Mouse (Mus musculus): ENCODE data around the gene Napepld. TPM values are rescaled to one million over a fixed set of nuclear protein-coding genes. Genes with fewer than 3 reads are reported as not detected.

Gene Napepld
- 6.0 and 7.6 TPM in 2 replicates for polyA plus RNA-seq (2015; fragmentation: Nextera tagmentation; extraction: Ambion mirVana)

DNA sequence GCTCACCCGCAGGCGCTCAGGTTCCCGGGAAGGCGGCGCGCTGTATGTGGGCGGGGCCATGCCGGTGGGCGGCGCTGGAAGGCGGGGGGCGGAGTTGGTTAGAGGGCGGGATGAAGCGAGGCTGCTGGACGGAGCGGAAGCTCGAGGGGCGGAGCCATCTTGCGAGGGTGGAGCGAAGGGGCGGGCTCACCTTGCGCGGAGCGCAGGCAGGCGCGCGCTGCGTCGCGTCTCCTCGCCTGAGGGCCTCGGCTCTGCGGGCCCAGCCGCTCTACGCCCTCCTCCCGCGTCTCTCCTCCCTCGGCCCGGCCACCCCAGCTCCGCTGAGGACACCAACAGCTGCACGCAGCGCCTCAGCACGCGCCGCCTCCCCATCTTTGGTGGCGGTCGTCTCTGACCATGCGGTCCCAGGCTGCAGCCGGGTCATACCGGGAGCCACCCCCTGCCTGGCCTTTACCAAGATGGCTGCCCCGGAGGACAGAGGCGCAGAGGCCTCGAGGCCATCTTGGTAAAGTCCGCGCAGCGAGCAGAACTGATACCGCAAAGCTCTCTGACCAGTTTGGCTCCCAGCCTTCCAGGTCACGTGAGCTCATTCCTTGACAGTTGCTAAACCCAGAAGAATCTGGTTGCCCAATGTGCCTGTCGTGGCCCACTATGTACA, at the start of gene Napepld:
Napepld (minus strand) TSS at position 46 of the 658 bp plus-strand sequence.
- no peaks in the 10 kb centered on the region for H3K27me3 ChIP-seq
- H3K9me3 ChIP-seq (replicated peaks): 0 out of 2 replicates have a peak, but pooled peaks cover 2% of the 10 kb centered on the region
- H3K4me1 ChIP-seq: peaks cover 10% of the 10 kb centered on the region
- peak within 1 kb of the TSS; percentile 92 for H3K27ac ChIP-seq
- under 1% methylated on average over 48 of the region's 59 CpGs for WGBS
- H3K36me3 ChIP-seq: no peaks in the 10 kb centered on the region
- peak within 1 kb of the TSS; percentile 55 for H3K4me3 ChIP-seq (replicated peaks)
- H3K9ac ChIP-seq: peak within 1 kb of the TSS; percentile 60
- peak; percentile 99 for ATAC-seq (replicated peaks; ENCODE audit: low FRiP score)
- H3K4me2 ChIP-seq: peak within 1 kb of the TSS; percentile 77

DNA sequence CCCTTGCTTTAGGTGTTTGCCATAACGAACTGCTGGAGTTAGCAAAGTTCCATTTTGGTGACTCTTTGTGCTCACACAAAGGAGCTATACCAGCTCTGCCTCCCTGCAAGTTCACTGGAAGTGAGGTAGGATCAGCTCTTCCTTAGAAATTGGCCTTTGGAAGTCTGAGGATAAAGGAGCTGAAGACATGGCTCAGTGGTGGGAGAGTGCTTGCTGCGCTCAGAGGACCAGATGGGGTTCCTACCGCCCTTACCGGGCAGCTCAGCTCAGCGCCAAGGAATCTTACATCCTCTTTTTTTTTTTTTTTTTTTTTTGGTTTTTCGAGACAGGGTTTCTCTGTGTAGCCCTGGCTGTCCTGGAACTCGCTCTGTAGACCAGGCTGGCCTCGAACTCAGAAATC, 44.8 kb upstream of the Napepld start:
- ATAC-seq (replicated peaks; ENCODE audit: low FRiP score): no peak
- Histone ChIP-seq H3K4me1 (no peaks in the 10 kb centered on the region), H3K36me3 (peaks cover 100% of the 10 kb centered on the region), H3K27me3 (no peaks in the 10 kb centered on the region), H3K27ac (no peak overlapping the region), H3K9ac (no peak overlapping the region), H3K4me3 (replicated peaks) (no peak overlapping the region), H3K4me2 (no peak overlapping the region), H3K9me3 (replicated peaks) (no peaks in the 10 kb centered on the region)
- 94% methylated on average over 8 of the region's 8 CpGs for WGBS

DNA sequence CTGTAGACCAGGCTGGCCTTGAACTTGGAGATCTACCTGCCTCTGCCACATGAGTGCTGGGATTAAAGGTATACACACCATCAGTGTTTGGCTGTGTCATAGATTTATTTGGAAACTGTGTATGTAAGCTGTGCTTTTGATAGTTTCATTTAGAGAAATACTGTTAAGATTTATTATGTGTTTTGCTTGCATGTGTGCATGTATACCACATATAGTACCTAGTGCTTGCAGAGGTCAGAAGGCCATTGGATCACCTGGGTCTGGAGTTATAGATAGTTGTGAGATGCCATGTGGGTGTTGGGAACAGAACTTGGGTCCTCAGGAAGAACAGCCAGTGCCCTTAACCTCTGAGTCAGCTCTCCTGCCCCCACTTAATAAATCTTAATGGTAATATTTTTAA, 43.5 kb upstream of the Napepld start:
- Histone ChIP-seq H3K9me3 (replicated peaks) (no peaks in the 10 kb centered on the region), H3K4me3 (replicated peaks) (no peak overlapping the region), H3K4me1 (no peaks in the 10 kb centered on the region), H3K36me3 (peaks cover 98% of the 10 kb centered on the region), H3K27me3 (no peaks in the 10 kb centered on the region), H3K9ac (no peak overlapping the region), H3K27ac (no peak overlapping the region), H3K4me2 (no peak overlapping the region)
- ATAC-seq (replicated peaks; ENCODE audit: low FRiP score): no peak

DNA sequence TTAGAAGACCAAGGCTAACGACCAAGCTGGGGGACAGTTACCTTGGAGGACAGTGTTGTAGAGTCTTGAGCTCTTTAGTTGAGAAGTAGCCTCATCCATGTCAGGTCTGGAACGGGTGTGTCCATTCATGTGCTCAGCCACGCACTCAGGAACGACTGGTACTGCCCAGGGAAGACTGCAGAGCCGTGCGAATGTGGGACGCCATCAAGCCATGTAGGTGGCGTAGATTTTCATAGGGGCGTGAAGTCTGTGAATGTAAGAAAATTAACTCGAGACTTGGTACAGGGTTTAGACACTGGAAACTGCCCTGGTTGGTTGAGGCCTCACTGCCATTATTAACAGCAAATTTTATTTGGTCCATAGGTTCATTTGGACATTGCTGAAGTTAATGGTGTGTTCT, 42.4 kb upstream of the Napepld start:
- H3K4me1 ChIP-seq: peaks cover 2% of the 10 kb centered on the region; the same call in 1 of the 2 replicates
- no peaks in the 10 kb centered on the region for H3K9me3 ChIP-seq (replicated peaks)
- H3K9ac ChIP-seq: no peak overlapping the region
- H3K27ac ChIP-seq: no peak overlapping the region
- no peak for ATAC-seq (replicated peaks; ENCODE audit: low FRiP score)
- 96% methylated on average over 10 of the region's 10 CpGs for WGBS
- no peak overlapping the region for H3K4me3 ChIP-seq (replicated peaks)
- H3K27me3 ChIP-seq: no peaks in the 10 kb centered on the region
- peaks cover 96% of the 10 kb centered on the region for H3K36me3 ChIP-seq
- no peak overlapping the region for H3K4me2 ChIP-seq

DNA sequence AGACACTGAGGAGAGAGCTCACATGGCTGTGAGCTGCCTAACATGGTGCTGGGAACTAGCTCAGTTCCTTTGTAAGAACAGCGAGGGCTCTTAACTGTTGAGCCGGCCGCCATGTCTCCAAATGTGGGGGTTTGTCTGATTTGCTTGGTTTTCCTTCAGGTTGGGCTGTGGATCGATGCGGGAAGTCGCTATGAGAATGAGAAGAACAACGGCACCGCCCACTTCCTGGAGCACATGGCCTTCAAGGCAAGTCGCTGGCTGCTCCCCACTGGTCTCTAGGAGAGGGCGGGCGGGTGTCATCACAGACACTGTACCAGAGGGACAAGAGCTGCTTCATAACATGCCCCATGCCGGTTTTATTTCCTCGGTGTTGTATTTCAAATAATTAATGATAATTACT, 38.7 kb upstream of the Napepld start:
- no peak for ATAC-seq (replicated peaks; ENCODE audit: low FRiP score)
- peaks cover 14% of the 10 kb centered on the region for H3K4me1 ChIP-seq
- H3K4me3 ChIP-seq (replicated peaks): no peak overlapping the region
- WGBS: 88% methylated on average over 13 of the region's 13 CpGs
- H3K4me2 ChIP-seq: no peak overlapping the region
- no peak overlapping the region for H3K27ac ChIP-seq
- no peak overlapping the region for H3K9ac ChIP-seq
- H3K9me3 ChIP-seq (replicated peaks): no peaks in the 10 kb centered on the region
- no peaks in the 10 kb centered on the region for H3K27me3 ChIP-seq
- H3K36me3 ChIP-seq: peaks cover 60% of the 10 kb centered on the region

DNA sequence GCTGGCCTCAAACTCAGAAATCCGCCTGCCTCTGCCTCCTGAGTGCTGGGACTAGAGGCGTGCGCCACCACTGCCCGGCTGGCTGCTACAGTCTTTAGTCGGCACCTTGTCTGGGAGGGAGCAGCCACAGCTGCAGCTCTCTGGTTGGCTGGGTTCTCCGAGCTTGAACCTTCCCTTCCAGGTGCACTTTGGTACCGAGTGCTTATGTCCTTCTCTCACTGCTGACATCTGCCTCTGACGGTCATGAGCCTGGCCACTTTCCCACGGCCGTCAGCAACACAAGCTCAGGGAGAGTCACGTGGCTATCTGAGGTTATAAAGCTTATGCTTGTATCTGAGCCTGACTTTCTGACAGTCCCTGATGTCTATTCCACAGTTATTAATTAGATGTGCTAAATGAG, 37.9 kb upstream of the Napepld start:
- Histone ChIP-seq H3K4me3 (replicated peaks) (no peak overlapping the region), H3K4me1 (peaks cover 14% of the 10 kb centered on the region), H3K27ac (no peak overlapping the region), H3K36me3 (peaks cover 52% of the 10 kb centered on the region), H3K9me3 (replicated peaks) (no peaks in the 10 kb centered on the region), H3K4me2 (no peak overlapping the region), H3K27me3 (no peaks in the 10 kb centered on the region), H3K9ac (no peak overlapping the region)
- no peak for ATAC-seq (replicated peaks; ENCODE audit: low FRiP score)
- WGBS: 85% methylated on average over 11 of the region's 11 CpGs

DNA sequence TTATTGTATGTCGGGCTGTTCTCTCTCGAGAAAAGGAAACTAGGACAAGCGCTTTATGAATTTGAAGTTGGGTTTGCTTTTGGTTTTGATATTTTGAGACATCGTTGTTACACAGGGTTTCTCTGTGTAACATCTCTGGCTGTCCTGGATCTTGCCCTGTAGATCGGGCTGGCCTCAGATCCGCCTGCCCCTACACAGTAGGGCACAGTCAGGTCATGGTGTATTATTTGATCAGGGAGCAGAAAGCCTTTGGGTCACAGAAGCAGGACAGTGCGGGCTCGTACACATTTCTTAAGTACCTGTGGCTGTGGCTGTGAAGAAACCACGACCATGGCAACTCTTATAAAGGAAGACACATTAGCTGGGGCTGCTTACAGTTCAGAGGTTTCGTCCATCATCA, 36.4 kb upstream of the Napepld start:
- Histone ChIP-seq H3K4me1 (peaks cover 14% of the 10 kb centered on the region), H3K9me3 (replicated peaks) (no peaks in the 10 kb centered on the region), H3K9ac (peak overlapping the region; percentile 89), H3K27ac (no peak overlapping the region), H3K4me2 (peak overlapping the region; percentile 67), H3K27me3 (no peaks in the 10 kb centered on the region), H3K36me3 (peaks cover 37% of the 10 kb centered on the region), H3K4me3 (replicated peaks) (peak overlapping the region; percentile 99)
- no peak for ATAC-seq (replicated peaks; ENCODE audit: low FRiP score)
- WGBS: 15% methylated on average over 10 of the region's 10 CpGs

DNA sequence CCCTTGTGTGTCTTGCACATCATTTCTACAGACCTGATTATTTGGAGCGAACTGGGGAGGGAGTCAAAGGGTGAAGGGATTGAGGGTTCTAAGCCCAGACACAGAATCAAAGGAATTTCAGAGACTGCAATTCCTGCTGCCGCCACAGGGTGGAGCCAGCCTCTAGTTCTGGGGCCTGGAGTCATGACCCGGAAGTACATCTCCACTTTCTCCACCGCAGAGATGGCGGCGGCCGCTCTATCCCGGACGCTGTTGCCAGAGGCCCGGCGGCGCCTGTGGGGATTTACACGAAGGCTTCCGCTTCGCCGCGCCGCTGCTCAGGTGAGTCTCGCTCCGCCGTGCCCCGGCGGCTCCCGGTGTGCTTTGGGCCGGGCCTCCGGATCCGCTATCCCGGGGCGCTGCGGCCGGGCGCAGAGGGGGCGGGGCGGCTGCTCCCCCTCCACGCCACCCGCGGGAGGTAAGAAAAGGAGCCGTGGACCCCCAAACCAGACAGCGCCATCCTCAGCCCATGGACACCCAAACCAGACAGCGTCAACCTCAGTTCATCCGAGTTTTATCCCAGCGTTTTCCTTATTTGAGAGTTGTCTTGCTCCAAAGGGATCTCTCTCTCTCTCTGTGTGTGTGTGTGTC, 35.9 kb upstream of the Napepld start, which contains the start of gene Pmpcb:
Pmpcb (plus strand) TSS at position 186 of the 630 bp plus-strand sequence.
- H3K36me3 ChIP-seq: peaks cover 32% of the 10 kb centered on the region
- H3K27ac ChIP-seq: peak within 1 kb of the TSS; percentile 88
- peak; percentile 83 for ATAC-seq (replicated peaks; ENCODE audit: low FRiP score)
- H3K4me1 ChIP-seq: peaks cover 18% of the 10 kb centered on the region
- peak within 1 kb of the TSS; percentile 89 for H3K9ac ChIP-seq
- H3K9me3 ChIP-seq (replicated peaks): no peaks in the 10 kb centered on the region
- H3K27me3 ChIP-seq: no peaks in the 10 kb centered on the region
- peak within 1 kb of the TSS; percentile 99 for H3K4me3 ChIP-seq (replicated peaks)
- H3K4me2 ChIP-seq: peak within 1 kb of the TSS; percentile 67
- under 1% methylated on average over 41 of the region's 42 CpGs for WGBS

DNA sequence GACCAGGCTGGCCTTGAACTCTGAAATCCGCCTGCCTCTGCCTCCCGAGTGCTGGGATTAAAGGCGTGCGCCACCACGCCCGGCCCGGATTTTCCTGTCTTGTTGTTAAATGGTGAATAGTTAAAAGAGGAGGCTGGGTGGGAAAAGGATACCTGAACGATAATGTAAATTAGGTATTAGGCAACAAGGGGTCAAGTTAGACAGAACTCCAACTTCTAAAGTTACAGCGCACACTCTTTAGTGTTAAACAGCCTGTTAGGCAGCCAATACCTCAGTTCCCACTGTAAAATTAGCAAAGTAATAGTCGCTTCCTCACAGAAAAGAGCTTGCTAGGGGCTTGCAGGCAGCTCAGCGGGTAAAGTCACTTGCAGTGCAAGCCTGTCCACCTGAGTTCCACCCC, 34.9 kb upstream of the Napepld start:
- WGBS: 90% methylated on average over 11 of the region's 11 CpGs
- Histone ChIP-seq H3K27ac (no peak overlapping the region), H3K4me2 (no peak overlapping the region), H3K4me1 (peaks cover 18% of the 10 kb centered on the region), H3K9me3 (replicated peaks) (no peaks in the 10 kb centered on the region), H3K9ac (no peak overlapping the region), H3K4me3 (replicated peaks) (no peak overlapping the region), H3K27me3 (no peaks in the 10 kb centered on the region), H3K36me3 (peaks cover 22% of the 10 kb centered on the region)
- no peak for ATAC-seq (replicated peaks; ENCODE audit: low FRiP score)

DNA sequence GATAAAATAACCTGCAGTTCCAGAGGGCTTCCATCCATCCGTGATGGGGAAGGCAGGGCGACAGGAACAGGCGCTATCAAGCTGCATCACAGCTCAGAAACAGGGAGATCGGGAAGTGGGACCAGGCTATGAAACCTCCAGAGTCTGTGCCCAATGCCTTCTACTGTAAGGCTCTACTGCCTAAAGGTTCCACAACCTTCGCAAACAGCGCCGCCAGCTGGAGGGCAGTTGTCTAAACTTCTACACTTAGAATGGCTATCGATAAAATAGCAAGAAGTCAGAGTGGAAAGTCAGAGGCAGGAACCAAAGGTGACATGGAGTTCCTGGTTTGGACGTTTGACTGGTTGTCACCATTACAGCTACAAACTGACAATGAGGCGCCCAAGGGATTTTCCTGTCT, 34.4 kb upstream of the Napepld start:
- H3K36me3 ChIP-seq: peaks cover 20% of the 10 kb centered on the region
- no peaks in the 10 kb centered on the region for H3K27me3 ChIP-seq
- H3K9ac ChIP-seq: no peak overlapping the region
- H3K4me2 ChIP-seq: peak overlapping the region; percentile 36; the same call in 1 of the 2 replicates
- no peak overlapping the region for H3K27ac ChIP-seq
- H3K9me3 ChIP-seq (replicated peaks): no peaks in the 10 kb centered on the region
- peaks cover 18% of the 10 kb centered on the region for H3K4me1 ChIP-seq
- H3K4me3 ChIP-seq (replicated peaks): peak overlapping the region; percentile 23
- ATAC-seq (replicated peaks; ENCODE audit: low FRiP score): no peak
- WGBS: 32% methylated on average over 10 of the region's 10 CpGs

DNA sequence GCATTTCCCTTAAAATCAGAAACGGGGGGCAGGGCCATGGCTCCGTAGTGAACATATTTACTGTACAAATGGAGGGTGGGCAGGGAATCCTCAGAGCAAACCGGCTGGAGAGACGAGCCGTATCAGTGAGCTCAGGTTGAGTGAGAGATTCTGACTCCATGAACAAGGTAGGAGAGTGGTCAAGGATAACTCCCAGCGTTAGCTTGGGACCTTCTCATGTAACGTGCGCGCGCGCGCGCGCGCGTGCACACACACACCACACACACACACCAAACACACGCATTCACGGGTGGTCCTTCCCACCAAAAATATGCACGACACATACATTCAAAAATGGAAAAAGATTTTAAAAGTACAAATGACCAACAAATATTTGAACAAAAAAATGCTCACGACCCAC, 33.9 kb upstream of the Napepld start:
- ATAC-seq (replicated peaks; ENCODE audit: low FRiP score): no peak
- Histone ChIP-seq H3K4me3 (replicated peaks) (peak overlapping the region; percentile 23), H3K9me3 (replicated peaks) (no peaks in the 10 kb centered on the region), H3K4me2 (peak overlapping the region; percentile 36; the same call in 1 of the 2 replicates), H3K4me1 (peaks cover 18% of the 10 kb centered on the region), H3K9ac (no peak overlapping the region), H3K36me3 (peaks cover 15% of the 10 kb centered on the region), H3K27me3 (no peaks in the 10 kb centered on the region), H3K27ac (no peak overlapping the region)
- 79% methylated on average over 20 of the region's 20 CpGs for WGBS

DNA sequence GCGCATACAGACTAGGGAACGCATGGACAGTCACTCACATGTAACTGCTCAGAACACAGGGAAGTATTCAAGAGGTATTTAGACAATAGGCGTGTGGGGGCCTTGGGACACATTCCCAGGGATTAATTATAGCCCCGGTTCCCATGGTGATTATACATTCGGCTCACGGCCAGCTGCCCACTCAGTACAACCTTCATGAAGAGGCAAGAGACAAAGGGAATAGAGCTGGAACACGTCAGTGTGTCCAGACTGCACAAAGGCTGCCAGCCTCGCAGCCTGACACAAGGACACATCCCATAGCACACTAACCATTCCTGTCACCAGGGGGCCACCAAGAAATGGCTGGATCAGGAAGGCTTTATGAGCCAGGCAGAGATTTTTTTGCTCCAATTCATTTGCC, 31.7 kb upstream of the Napepld start:
- no peaks in the 10 kb centered on the region for H3K27me3 ChIP-seq
- no peak overlapping the region for H3K4me2 ChIP-seq
- H3K36me3 ChIP-seq: no peaks in the 10 kb centered on the region
- H3K4me3 ChIP-seq (replicated peaks): no peak overlapping the region
- H3K27ac ChIP-seq: peak overlapping the region; percentile 61; the same call in 1 of the 2 replicates
- H3K9me3 ChIP-seq (replicated peaks): no peaks in the 10 kb centered on the region
- peaks cover 9% of the 10 kb centered on the region for H3K4me1 ChIP-seq
- H3K9ac ChIP-seq: no peak overlapping the region
- ATAC-seq (replicated peaks; ENCODE audit: low FRiP score): peak; percentile 54
- 36% methylated on average over 8 of the region's 8 CpGs for WGBS
